Mouse (Mus musculus) lung, postnatal 0 days (tissue): ENCODE measurements at regions not wholly inside any gene's neighbourhood (a gene's known extent, or its start where the extent isn't known, plus 50 kb on each side); places are given as distances from the start of the nearest gene placed in this dataset.

Experiments used
- ATAC-seq: fragments of 200-750 bp; cut with Nextera tagmentation; 2 replicates; pipeline ENCODE4 v1.8.0; 2017; ENCODE audit warnings: moderate library complexity
- DNase-seq: peaks from one replicate; pipeline ENCODE4 v3.0.0-alpha.2; 2016; ENCODE audit warnings: low spot score
- H3K27ac ChIP-seq: fragments of 300-500 bp; sonication (generic); 2 replicates; pipeline ENCODE4 v1.5.1; 2014; ENCODE audit warnings: antibody characterized with exemption, mild to moderate bottlenecking, low read length, mixed read lengths
- H3K27me3 ChIP-seq: fragments of 300-500 bp; sonication (generic); replicated peaks from 2 replicates; pipeline ENCODE4 v1.6.1; 2014; ENCODE audit warnings: low read length, mixed read lengths; ENCODE audit not compliant: insufficient read depth
- H3K36me3 ChIP-seq: fragments of 300-500 bp; sonication (generic); 2 replicates; pipeline ENCODE4 v1.6.1; 2014; ENCODE audit warnings: low read length, mixed read lengths; ENCODE audit not compliant: insufficient read depth
- H3K4me1 ChIP-seq: fragments of 300-500 bp; sonication (generic); 2 replicates; pipeline ENCODE4 v1.6.1; 2014; ENCODE audit warnings: antibody characterized with exemption, low read depth, low read length, mixed read lengths; ENCODE audit not compliant: insufficient read depth
- H3K4me2 ChIP-seq: fragments of 300-500 bp; sonication (generic); replicated peaks from 2 replicates; pipeline ENCODE4 v1.6.1; 2014; ENCODE audit warnings: low read depth, mild to moderate bottlenecking, low read length, moderate library complexity, mixed read lengths
- H3K4me3 ChIP-seq: fragments of 300-500 bp; sonication (generic); 2 replicates; pipeline ENCODE4 v1.5.1; 2014; ENCODE audit warnings: low read depth, low read length
- H3K9ac ChIP-seq: fragments of 300-500 bp; sonication (generic); replicated peaks from 2 replicates; pipeline ENCODE4 v1.6.1; 2014; ENCODE audit warnings: low read depth, mild to moderate bottlenecking
- H3K9me3 ChIP-seq: fragments of 300-500 bp; sonication (generic); 2 replicates; pipeline ENCODE4 v1.6.1; 2016; ENCODE audit warnings: low read length, mixed read lengths
- CTCF ChIP-seq: IDR thresholded peaks from 2 replicates; pipeline ENCODE4 v1.5.1; 2016; ENCODE audit warnings: antibody characterized with exemption, mild to moderate bottlenecking
- EP300 ChIP-seq: IDR thresholded peaks from 2 replicates; pipeline ENCODE4 v1.6.1; 2016; ENCODE audit warnings: antibody characterized with exemption, mild to moderate bottlenecking, control low read depth
- WGBS: fragments of 180-500 bp; shearing (Covaris S2); extraction: QIAGEN DNeasy Blood & Tissue Kit; methylation state at CpG from one replicate; pipeline ENCODE4 v1.1.7; 2014; 5-methylcytosine and 5-hydroxymethylcytosine counted together

GRCm38 (mm10) chr2:106461973-106462637, 231.0 kb upstream of the Mpped2 start:
- no peak overlapping the region for H3K4me2 ChIP-seq
- no peak for ATAC-seq

GRCm38 (mm10) chr2:106465055-106465454, 228.0 kb upstream of the Mpped2 start:
- no peak for DNase-seq
- no peak for ATAC-seq
- H3K27ac ChIP-seq, result no peak overlapping the region
- WGBS, result 45% methylated on average over 3 of the region's 3 CpGs
- no peak overlapping the region for H3K4me3 ChIP-seq
- TF ChIP-seq CTCF (no peak), EP300 (no peak)
- no peaks in the 10 kb centered on the region for H3K4me1 ChIP-seq
- no peak overlapping the region for H3K9ac ChIP-seq
- H3K27me3 ChIP-seq, result no peaks in the 10 kb centered on the region
- no peak overlapping the region for H3K4me2 ChIP-seq
- no peaks in the 10 kb centered on the region for H3K36me3 ChIP-seq
- no peaks in the 10 kb centered on the region for H3K9me3 ChIP-seq

More at GRCm38 (mm10) chr2:106461973-106462637, 231.0 kb upstream of the Mpped2 start:
- H3K36me3 ChIP-seq, result no peaks in the 10 kb centered on the region
- TF ChIP-seq EP300, result no peak
- TF ChIP-seq CTCF, result no peak
- DNase-seq, result no peak
- no peak overlapping the region for H3K4me3 ChIP-seq
- no peaks in the 10 kb centered on the region for H3K4me1 ChIP-seq
- H3K9ac ChIP-seq, result no peak overlapping the region
- no peaks in the 10 kb centered on the region for H3K27me3 ChIP-seq
- no peaks in the 10 kb centered on the region for H3K9me3 ChIP-seq
- no peak overlapping the region for H3K27ac ChIP-seq
- 39% methylated on average over 12 of the region's 12 CpGs for WGBS

- no peak overlapping the region for H3K4me2 ChIP-seq
- WGBS, result 94% methylated on average over 3 of the region's 3 CpGs
- no peak for DNase-seq
These were observed 227.2 kb upstream of the Mpped2 start for GRCm38 (mm10) chr2:106465831-106466230.

GRCm38 (mm10) chr2:106469196-106469595, 223.9 kb upstream of the Mpped2 start:
- no peaks in the 10 kb centered on the region for H3K36me3 ChIP-seq
- no peak overlapping the region for H3K27ac ChIP-seq
- ATAC-seq, result no peak
- H3K27me3 ChIP-seq, result no peaks in the 10 kb centered on the region
- no peaks in the 10 kb centered on the region for H3K4me1 ChIP-seq
- H3K4me2 ChIP-seq, result no peak overlapping the region
- H3K9ac ChIP-seq, result no peak overlapping the region
- H3K4me3 ChIP-seq, result no peak overlapping the region
- DNase-seq, result no peak
- H3K9me3 ChIP-seq, result no peaks in the 10 kb centered on the region
- 67% methylated on average over 2 of the region's 2 CpGs for WGBS
- no peak for TF ChIP-seq CTCF

More at GRCm38 (mm10) chr2:106465831-106466230, 227.2 kb upstream of the Mpped2 start:
- TF ChIP-seq CTCF (no peak), EP300 (no peak)
- Histone ChIP-seq H3K27me3 (no peaks in the 10 kb centered on the region), H3K9me3 (no peaks in the 10 kb centered on the region), H3K4me1 (no peaks in the 10 kb centered on the region), H3K36me3 (no peaks in the 10 kb centered on the region), H3K27ac (no peak overlapping the region), H3K9ac (no peak overlapping the region), H3K4me3 (no peak overlapping the region)
- no peak for ATAC-seq

- Histone ChIP-seq H3K27ac (no peak overlapping the region), H3K9ac (no peak overlapping the region), H3K27me3 (no peaks in the 10 kb centered on the region), H3K9me3 (no peaks in the 10 kb centered on the region), H3K4me2 (no peak overlapping the region), H3K36me3 (no peaks in the 10 kb centered on the region), H3K4me3 (no peak overlapping the region), H3K4me1 (no peaks in the 10 kb centered on the region)
- no peak for DNase-seq
- no peak for ATAC-seq
- TF ChIP-seq CTCF (no peak), EP300 (no peak)
- 84% methylated on average over 3 of the region's 3 CpGs for WGBS
These were observed 219.6 kb upstream of the Mpped2 start for GRCm38 (mm10) chr2:106473458-106473857.

GRCm38 (mm10) chr2:106477991-106478390, 215.1 kb upstream of the Mpped2 start:
- TF ChIP-seq EP300 (no peak), CTCF (no peak)
- WGBS, result 65% methylated on average over 2 of the region's 2 CpGs
- DNase-seq (no peak), ATAC-seq (no peak)
- Histone ChIP-seq H3K4me3 (no peak overlapping the region), H3K9ac (no peak overlapping the region), H3K36me3 (no peaks in the 10 kb centered on the region), H3K4me2 (no peak overlapping the region), H3K4me1 (no peaks in the 10 kb centered on the region), H3K9me3 (no peaks in the 10 kb centered on the region), H3K27me3 (no peaks in the 10 kb centered on the region), H3K27ac (no peak overlapping the region)
